Mouse (Mus musculus): Measurements from ENCODE around the gene Tor2a. TPM values are rescaled to one million over a fixed set of nuclear protein-coding genes. Genes with fewer than 3 reads are reported as not detected.

Tor2a gene
- polyA plus RNA-seq, 1 experiment from 2014 or later, result 73.1 TPM

DNA sequence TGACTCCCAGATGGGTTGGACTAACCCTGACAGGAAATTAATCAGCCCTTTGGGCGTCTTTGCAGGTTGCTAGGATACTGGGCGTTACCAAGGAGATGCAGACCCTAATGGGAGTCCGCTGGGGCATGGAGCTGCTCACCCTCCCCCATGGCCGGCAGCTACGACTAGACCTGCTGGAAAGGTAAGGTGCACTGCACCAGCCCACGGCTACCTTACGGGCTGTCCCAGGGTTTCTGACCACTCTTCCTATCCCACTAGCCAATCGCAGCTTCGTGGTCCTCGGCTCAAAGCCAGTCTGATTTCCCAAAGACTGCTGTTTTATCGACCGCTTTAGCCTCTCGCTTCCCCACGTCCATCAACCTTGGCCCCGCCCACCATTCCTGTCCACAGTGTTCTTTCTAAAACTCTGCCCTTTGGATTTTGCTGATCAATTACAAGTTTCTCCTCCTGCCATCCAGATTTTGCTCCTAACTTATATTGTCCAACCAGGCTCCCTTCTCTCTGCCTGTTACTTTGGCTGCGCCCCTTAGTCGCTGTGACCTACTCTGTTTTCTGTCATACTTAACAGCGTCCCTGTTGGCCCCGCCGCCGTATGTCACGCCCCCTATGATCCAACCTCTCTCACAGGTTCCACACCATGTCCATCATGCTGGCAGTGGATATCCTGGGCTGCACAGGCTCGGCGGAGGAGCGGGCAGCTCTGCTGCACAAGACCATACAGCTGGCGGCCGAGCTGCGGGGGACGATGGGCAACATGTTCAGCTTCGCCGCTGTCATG, 6.0 kb upstream of the Tor2a start:
- H3K9ac ChIP-seq (ENCODE audit: low read depth, low read length), result peak overlapping the region; percentile 57
- WGBS, result 16% methylated on average over 31 of the region's 31 CpGs
- no peaks in the 10 kb centered on the region for H3K27me3 ChIP-seq (replicated peaks; ENCODE audit: control insufficient read depth, insufficient read depth, low read length)
- H3K4me1 ChIP-seq (ENCODE audit: control insufficient read depth, insufficient read depth, low read length), result peaks cover 7% of the 10 kb centered on the region; the same call in 1 of the 2 replicates
- H3K36me3 ChIP-seq (ENCODE audit: control insufficient read depth, insufficient read depth, low read length), result peaks cover 3% of the 10 kb centered on the region
- peak overlapping the region; percentile 51 for H3K4me3 ChIP-seq (ENCODE audit: low read length)
- H3K4me2 ChIP-seq (ENCODE audit: low read depth, low read length), result peak overlapping the region; percentile 55
- peak; percentile 94 for ATAC-seq
- peak overlapping the region; percentile 63 for H3K27ac ChIP-seq (ENCODE audit: low read length)
- no peaks in the 10 kb centered on the region for H3K9me3 ChIP-seq (ENCODE audit: control insufficient read depth, low read length)

GRCm38 (mm10) chr2:32751665-32752033, 5.4 kb upstream of the Tor2a start:
- H3K4me1 ChIP-seq (ENCODE audit: control insufficient read depth, insufficient read depth, low read length), result peaks cover 7% of the 10 kb centered on the region; the same call in 1 of the 2 replicates
- no peaks in the 10 kb centered on the region for H3K9me3 ChIP-seq (ENCODE audit: control insufficient read depth, low read length)
- H3K27me3 ChIP-seq (replicated peaks; ENCODE audit: control insufficient read depth, insufficient read depth, low read length), result no peaks in the 10 kb centered on the region
- H3K9ac ChIP-seq (ENCODE audit: low read depth, low read length), result peak overlapping the region; percentile 57
- H3K4me3 ChIP-seq (ENCODE audit: low read length), result peak overlapping the region; percentile 51
- H3K4me2 ChIP-seq (ENCODE audit: low read depth, low read length), result peak overlapping the region; percentile 55
- WGBS, result 31% methylated on average over 9 of the region's 10 CpGs
- H3K27ac ChIP-seq (ENCODE audit: low read length), result peak overlapping the region; percentile 63
- peaks cover 3% of the 10 kb centered on the region for H3K36me3 ChIP-seq (ENCODE audit: control insufficient read depth, insufficient read depth, low read length)
- peak; percentile 59 for ATAC-seq

- peaks cover 3% of the 10 kb centered on the region for H3K36me3 ChIP-seq (ENCODE audit: control insufficient read depth, insufficient read depth, low read length)
- H3K9me3 ChIP-seq (ENCODE audit: control insufficient read depth, low read length), result no peaks in the 10 kb centered on the region
- H3K4me1 ChIP-seq (ENCODE audit: control insufficient read depth, insufficient read depth, low read length), result peaks cover 7% of the 10 kb centered on the region; the same call in 1 of the 2 replicates
- H3K9ac ChIP-seq (ENCODE audit: low read depth, low read length), result no peak overlapping the region
- peak overlapping the region; percentile 51 for H3K4me3 ChIP-seq (ENCODE audit: low read length)
- no peaks in the 10 kb centered on the region for H3K27me3 ChIP-seq (replicated peaks; ENCODE audit: control insufficient read depth, insufficient read depth, low read length)
- H3K27ac ChIP-seq (ENCODE audit: low read length), result no peak overlapping the region
- peak overlapping the region; percentile 55 for H3K4me2 ChIP-seq (ENCODE audit: low read depth, low read length)
- ATAC-seq, result no peak
- 70% methylated on average over 10 of the region's 10 CpGs for WGBS
Observed at GRCm38 (mm10) chr2:32752181-32752580, 4.9 kb upstream of the Tor2a start.

GRCm38 (mm10) chr2:32756674-32757055, 369 bp upstream of the Tor2a start:
- H3K9me3 ChIP-seq (ENCODE audit: control insufficient read depth, low read length), result no peaks in the 10 kb centered on the region
- 35% methylated on average over 6 of the region's 6 CpGs for WGBS
- no peaks in the 10 kb centered on the region for H3K27me3 ChIP-seq (replicated peaks; ENCODE audit: control insufficient read depth, insufficient read depth, low read length)
- peaks cover 11% of the 10 kb centered on the region; the same call in 1 of the 2 replicates for H3K36me3 ChIP-seq (ENCODE audit: control insufficient read depth, insufficient read depth, low read length)
- peak; percentile 12; the same call in 1 of the 2 replicates for ATAC-seq
- no peak overlapping the region for H3K4me2 ChIP-seq (ENCODE audit: low read depth, low read length)
- peaks cover 2% of the 10 kb centered on the region; the same call in 1 of the 2 replicates for H3K4me1 ChIP-seq (ENCODE audit: control insufficient read depth, insufficient read depth, low read length)
- no peak overlapping the region for H3K27ac ChIP-seq (ENCODE audit: low read length)
- H3K9ac ChIP-seq (ENCODE audit: low read depth, low read length), result no peak overlapping the region
- no peak overlapping the region for H3K4me3 ChIP-seq (ENCODE audit: low read length)

GRCm38 (mm10) chr2:32758503-32758902, 1.5 kb downstream of the Tor2a start:
- Histone ChIP-seq H3K27me3 (replicated peaks; ENCODE audit: control insufficient read depth, insufficient read depth, low read length) (no peaks in the 10 kb centered on the region), H3K4me3 (ENCODE audit: low read length) (no peak overlapping the region), H3K27ac (ENCODE audit: low read length) (no peak overlapping the region), H3K4me1 (ENCODE audit: control insufficient read depth, insufficient read depth, low read length) (peaks cover 2% of the 10 kb centered on the region; the same call in 1 of the 2 replicates), H3K9ac (ENCODE audit: low read depth, low read length) (peak overlapping the region; percentile 2; the same call in 1 of the 2 replicates), H3K4me2 (ENCODE audit: low read depth, low read length) (no peak overlapping the region), H3K36me3 (ENCODE audit: control insufficient read depth, insufficient read depth, low read length) (peaks cover 9% of the 10 kb centered on the region; the same call in 1 of the 2 replicates), H3K9me3 (ENCODE audit: control insufficient read depth, low read length) (no peaks in the 10 kb centered on the region)
- 67% methylated on average over 8 of the region's 8 CpGs for WGBS
- no peak for ATAC-seq

DNA sequence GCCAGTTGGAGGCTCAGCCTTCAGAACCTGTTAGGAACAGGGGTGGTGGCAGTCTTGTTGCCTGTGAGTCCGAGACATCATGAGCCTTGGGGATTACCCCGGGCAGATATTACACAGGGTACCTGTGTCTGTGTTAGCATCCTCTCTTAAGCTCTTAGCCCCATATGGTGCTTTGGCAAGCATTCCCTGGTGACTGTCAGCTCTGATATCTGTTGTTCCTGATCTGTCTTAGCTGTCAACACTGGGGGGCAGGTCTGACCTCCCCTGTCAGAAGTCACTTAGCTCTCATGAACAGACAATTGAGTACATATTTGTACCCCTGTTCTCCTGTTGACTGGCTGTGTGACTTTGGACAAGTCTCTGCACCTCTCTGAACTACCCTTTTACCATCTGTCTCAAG, 2.0 kb downstream of the Tor2a start:
- Histone ChIP-seq H3K4me2 (ENCODE audit: low read depth, low read length) (no peak overlapping the region), H3K4me3 (ENCODE audit: low read length) (no peak overlapping the region), H3K27ac (ENCODE audit: low read length) (no peak overlapping the region), H3K4me1 (ENCODE audit: control insufficient read depth, insufficient read depth, low read length) (peaks cover 2% of the 10 kb centered on the region; the same call in 1 of the 2 replicates), H3K27me3 (replicated peaks; ENCODE audit: control insufficient read depth, insufficient read depth, low read length) (no peaks in the 10 kb centered on the region), H3K9ac (ENCODE audit: low read depth, low read length) (no peak overlapping the region), H3K9me3 (ENCODE audit: control insufficient read depth, low read length) (no peaks in the 10 kb centered on the region), H3K36me3 (ENCODE audit: control insufficient read depth, insufficient read depth, low read length) (peaks cover 9% of the 10 kb centered on the region; the same call in 1 of the 2 replicates)
- 94% methylated on average over 2 of the region's 2 CpGs for WGBS
- ATAC-seq, result no peak

- Histone ChIP-seq H3K9ac (ENCODE audit: low read depth, low read length) (no peak overlapping the region), H3K9me3 (ENCODE audit: control insufficient read depth, low read length) (no peaks in the 10 kb centered on the region), H3K27me3 (replicated peaks; ENCODE audit: control insufficient read depth, insufficient read depth, low read length) (no peaks in the 10 kb centered on the region), H3K36me3 (ENCODE audit: control insufficient read depth, insufficient read depth, low read length) (peaks cover 9% of the 10 kb centered on the region; the same call in 1 of the 2 replicates), H3K4me3 (ENCODE audit: low read length) (no peak overlapping the region), H3K4me1 (ENCODE audit: control insufficient read depth, insufficient read depth, low read length) (peaks cover 2% of the 10 kb centered on the region; the same call in 1 of the 2 replicates), H3K27ac (ENCODE audit: low read length) (no peak overlapping the region), H3K4me2 (ENCODE audit: low read depth, low read length) (no peak overlapping the region)
- 87% methylated on average over 14 of the region's 14 CpGs for WGBS
- ATAC-seq, result no peak
Observed at GRCm38 (mm10) chr2:32761361-32761760, 4.3 kb downstream of the Tor2a start.

DNA sequence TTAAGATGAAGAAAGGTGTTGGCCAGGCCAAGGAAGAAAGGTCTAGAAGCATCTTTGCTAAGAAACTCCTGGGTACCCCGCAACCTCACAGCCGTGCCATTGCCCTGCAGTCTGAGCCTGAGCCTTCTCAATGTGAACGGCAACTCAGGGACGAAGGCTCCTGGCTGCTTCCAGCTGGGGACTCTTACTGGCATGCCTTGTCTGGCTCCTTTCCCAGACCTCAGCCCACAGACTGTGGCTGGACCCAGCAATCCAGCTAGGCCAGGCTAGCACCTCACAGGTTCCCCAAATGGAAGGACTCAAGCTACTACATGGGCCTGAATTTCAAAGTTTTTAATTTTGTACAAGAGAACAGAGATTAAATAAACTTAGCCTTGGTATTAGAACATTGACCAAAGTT, 4.8 kb downstream of the Tor2a start:
- ATAC-seq, result no peak
- Histone ChIP-seq H3K36me3 (ENCODE audit: control insufficient read depth, insufficient read depth, low read length) (peaks cover 9% of the 10 kb centered on the region; the same call in 1 of the 2 replicates), H3K27me3 (replicated peaks; ENCODE audit: control insufficient read depth, insufficient read depth, low read length) (no peaks in the 10 kb centered on the region), H3K4me2 (ENCODE audit: low read depth, low read length) (no peak overlapping the region), H3K9ac (ENCODE audit: low read depth, low read length) (no peak overlapping the region), H3K9me3 (ENCODE audit: control insufficient read depth, low read length) (no peaks in the 10 kb centered on the region), H3K4me1 (ENCODE audit: control insufficient read depth, insufficient read depth, low read length) (peaks cover 2% of the 10 kb centered on the region; the same call in 1 of the 2 replicates), H3K27ac (ENCODE audit: low read length) (no peak overlapping the region), H3K4me3 (ENCODE audit: low read length) (no peak overlapping the region)
- WGBS, result 85% methylated on average over 4 of the region's 4 CpGs

DNA sequence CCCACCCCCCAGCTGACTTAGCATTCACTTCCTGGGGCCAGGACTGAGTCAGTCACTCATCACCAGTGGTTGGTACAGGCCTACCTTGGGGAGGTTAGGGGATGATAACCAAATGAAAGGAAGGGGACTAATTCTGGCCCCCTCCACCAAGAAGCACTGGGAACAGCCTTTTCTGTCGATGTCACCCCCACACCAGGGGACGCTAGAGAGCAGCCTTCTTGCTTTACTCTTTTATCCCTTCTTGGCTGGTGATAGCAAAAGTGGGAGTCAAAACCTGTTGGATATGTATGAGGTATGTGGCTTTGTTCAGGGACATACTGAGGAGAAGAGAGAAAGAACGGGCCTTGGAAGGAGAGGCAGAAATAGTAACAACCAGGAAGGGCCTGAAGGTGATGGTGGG, 6.3 kb downstream of the Tor2a start:
- Histone ChIP-seq H3K4me1 (ENCODE audit: control insufficient read depth, insufficient read depth, low read length) (no peaks in the 10 kb centered on the region), H3K9me3 (ENCODE audit: control insufficient read depth, low read length) (no peaks in the 10 kb centered on the region), H3K9ac (ENCODE audit: low read depth, low read length) (no peak overlapping the region), H3K27ac (ENCODE audit: low read length) (no peak overlapping the region), H3K4me2 (ENCODE audit: low read depth, low read length) (no peak overlapping the region), H3K4me3 (ENCODE audit: low read length) (no peak overlapping the region), H3K27me3 (replicated peaks; ENCODE audit: control insufficient read depth, insufficient read depth, low read length) (no peaks in the 10 kb centered on the region), H3K36me3 (ENCODE audit: control insufficient read depth, insufficient read depth, low read length) (peaks cover 9% of the 10 kb centered on the region; the same call in 1 of the 2 replicates)
- 78% methylated on average over 3 of the region's 3 CpGs for WGBS
- ATAC-seq, result no peak

Data from intestine, embryonic 16.5 days (tissue).